Mouse (Mus musculus) CD4-positive helper T cell, adult 2 months (primary cell): ENCODE results near the gene Hnrnpm.
"Not testable (repeated sequence)": the region's sequence is repeated elsewhere in the genome, so short reads cannot be mapped to it uniquely, and the experiment has no call there.

Experiments used
- DNase-seq: peaks from one replicate; pipeline ENCODE4 v3.0.0-alpha.2; 2012; ENCODE audit warnings: low read depth, missing footprints, low spot score

Hnrnpm gene

DNA sequence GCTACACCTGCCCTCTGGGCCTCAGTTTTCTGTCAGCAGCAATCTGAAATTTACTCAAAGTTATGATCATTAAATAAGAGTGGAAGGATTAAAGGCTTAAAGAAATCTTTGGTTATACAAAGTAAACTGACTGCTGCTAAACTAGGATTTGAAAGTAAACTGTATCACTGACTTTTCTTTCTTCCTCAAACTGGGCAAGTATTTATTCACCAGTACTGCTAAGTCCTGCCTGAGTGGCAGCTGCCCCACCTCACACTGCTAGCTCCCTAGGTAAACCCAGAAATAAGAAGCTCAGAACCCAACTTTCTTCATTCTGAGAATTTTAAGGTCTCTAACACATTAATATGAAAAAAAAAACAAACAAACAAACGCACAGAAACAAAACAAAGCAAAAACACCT, 12.8 kb downstream of the Hnrnpm start:
- DNase-seq: no peak

GRCm38 (mm10) chr17:33669681-33670080, 17.0 kb downstream of the Hnrnpm start:
- no peak for DNase-seq

- DNase-seq: no peak
These were observed 19.8 kb downstream of the Hnrnpm start for GRCm38 (mm10) chr17:33666813-33667212.

- DNase-seq: no peak
These were observed 36.7 kb downstream of the Hnrnpm start for GRCm38 (mm10) chr17:33649781-33650475.

- DNase-seq: no peak
These were observed 41.6 kb downstream of the Hnrnpm start for GRCm38 (mm10) chr17:33645073-33645472.

DNA sequence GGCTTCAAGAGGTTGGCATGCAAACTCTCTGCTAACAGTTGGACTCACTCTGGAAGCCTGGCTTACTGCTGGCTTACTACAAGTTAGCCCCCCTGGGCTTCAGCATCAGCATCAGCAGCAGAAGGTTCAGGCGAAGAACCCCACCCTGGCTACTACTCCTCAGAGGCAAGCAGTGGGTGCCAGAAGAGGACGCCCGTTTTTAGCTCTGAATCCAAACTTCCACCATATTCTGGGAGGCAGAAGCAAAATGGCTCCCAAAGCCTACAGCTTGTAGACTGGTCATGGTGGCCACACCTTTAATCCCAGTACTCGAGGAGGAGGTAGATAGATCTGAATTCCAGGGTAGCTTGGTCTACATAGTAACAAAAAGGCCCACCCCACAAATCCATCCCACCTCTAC, 42.6 kb downstream of the Hnrnpm start:
- DNase-seq: no peak

DNA sequence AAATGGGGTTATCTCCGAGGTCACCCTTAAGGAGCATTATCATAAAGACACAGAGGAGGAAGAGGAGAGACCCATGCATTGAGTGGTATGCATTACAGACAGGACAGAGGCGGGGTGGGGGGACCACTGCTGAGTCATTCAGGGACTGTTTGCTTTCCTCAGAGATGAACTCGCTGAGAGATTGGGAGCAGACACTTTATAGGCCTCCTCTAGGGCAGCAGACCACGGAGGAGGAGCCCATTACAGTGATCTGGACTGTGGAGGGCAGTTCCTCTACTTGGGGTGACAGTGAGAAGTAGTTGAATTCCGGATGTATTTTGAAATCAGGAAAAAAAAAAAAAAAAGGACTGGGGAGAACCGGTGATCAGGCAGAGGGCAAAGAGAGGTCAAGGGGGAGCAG, 46.9 kb downstream of the Hnrnpm start:
- DNase-seq: no peak

DNA sequence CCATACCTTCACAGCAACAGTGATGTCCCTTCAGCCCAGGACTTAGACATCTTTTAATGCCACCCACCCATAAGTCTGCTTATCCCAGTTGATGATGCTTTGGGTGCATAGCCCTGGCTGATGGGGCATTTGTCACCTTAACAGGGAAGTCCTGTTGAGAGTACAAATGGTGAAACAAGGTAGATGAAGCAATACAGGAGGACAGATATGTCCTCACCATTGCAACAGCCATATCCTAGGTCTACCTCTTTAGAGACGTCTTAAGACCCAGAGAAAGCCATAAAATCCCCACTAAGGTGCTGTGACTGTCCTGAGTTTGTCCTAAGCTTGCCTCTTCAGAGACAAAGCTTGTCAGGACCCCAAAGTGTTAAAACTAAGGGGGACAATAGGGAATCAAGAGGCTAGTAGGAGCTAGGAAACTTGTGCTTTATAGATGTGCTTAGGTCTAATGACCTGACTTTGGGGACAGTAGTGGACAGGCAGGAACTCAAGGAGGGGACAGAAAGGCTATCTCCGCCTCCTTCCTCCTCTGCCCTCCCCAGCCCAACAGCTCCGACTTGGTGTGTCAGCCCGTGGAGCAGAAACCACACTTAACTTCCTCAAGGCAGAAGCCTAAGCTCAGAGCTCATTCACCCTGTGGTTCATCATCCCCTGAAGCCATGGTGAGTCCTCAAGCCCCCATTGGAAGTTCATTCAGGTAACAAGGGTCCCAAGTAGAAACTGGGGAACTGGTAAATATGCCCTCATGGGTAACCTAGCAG, 49.0 kb downstream of the Hnrnpm start, which contains the start of gene Pram1:
TSS of gene Pram1 (plus strand) at position 541 of the 761 bp plus-strand sequence.
- DNase-seq: no peak

DNA sequence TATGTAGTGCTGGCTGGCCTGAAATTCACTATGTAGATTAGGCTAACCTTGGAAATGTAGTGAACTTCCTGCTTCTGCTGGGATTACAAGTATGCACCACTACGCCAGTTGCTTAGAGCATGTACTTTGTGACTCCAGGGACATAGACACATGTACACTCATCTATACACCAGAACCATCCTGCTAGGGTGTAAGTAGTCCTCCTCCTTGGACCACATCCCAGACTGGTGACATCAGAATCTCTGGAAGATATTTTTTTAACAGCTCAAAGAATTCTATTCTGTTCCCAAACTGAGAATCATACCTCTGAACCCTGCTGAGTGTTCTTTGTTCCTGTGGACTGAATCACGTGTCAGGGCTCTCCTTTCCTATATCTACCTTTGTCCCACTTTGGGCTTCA, 49.6 kb downstream of the Hnrnpm start:
- no peak for DNase-seq

DNA sequence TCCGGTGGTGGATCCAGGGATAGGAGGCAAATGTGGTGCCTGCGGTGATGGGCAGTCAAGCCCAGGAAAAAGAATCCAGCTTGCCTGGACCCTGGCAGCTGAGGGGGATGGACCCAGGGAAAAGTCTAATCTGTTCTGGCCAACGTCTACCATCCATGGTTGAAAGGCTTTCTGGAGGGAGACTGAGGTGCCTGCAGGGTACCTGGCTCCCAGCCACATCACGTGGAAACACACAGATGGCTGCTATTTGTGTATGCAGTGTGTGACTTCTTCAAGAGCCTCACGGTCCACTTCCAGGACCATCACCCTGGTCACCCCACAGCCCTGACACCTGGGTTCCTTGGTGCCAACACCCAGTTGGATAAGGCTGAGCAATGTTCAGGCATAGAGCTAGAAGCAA, 54.9 kb downstream of the Hnrnpm start:
- DNase-seq: no peak

GRCm38 (mm10) chr17:33631236-33631635, 55.4 kb downstream of the Hnrnpm start:
- DNase-seq: no peak

DNA sequence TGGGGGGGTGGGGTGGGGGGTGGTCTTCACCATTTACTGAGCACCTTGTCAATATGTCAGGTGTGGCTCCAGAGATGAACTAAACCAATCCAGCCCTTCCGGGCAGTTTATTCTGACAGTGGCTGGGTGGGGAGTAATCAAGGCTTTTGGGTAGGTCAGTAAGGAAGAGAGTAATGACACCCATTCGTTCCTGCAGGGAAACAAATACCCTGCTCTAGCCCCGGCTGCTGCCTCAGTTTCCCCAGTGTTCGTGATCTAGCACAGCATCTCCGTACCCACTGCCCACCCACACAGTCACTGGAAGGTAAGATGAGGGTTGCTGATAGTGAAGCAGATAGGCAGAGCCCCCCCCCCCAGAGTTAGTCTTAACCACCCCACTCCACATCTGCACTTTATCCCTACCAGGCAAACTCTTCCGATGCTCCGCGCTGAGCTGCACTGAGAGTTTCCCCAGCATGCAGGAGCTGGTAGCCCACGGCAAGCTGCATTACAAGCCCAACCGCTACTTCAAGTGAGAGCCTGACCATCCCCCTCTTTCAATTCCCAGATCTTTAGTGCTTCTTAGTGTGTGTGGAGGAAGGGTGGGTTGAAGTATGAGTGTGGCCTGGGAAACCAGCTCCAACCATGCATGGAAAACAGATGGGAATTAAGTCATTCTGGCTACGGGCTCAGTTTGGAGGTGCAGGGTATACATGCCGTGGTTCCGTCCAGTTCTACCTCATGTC, 56.3 kb downstream of the Hnrnpm start:
- no peak for DNase-seq

- DNase-seq: no peak
These were observed 57.1 kb downstream of the Hnrnpm start for GRCm38 (mm10) chr17:33629487-33630125.

DNA sequence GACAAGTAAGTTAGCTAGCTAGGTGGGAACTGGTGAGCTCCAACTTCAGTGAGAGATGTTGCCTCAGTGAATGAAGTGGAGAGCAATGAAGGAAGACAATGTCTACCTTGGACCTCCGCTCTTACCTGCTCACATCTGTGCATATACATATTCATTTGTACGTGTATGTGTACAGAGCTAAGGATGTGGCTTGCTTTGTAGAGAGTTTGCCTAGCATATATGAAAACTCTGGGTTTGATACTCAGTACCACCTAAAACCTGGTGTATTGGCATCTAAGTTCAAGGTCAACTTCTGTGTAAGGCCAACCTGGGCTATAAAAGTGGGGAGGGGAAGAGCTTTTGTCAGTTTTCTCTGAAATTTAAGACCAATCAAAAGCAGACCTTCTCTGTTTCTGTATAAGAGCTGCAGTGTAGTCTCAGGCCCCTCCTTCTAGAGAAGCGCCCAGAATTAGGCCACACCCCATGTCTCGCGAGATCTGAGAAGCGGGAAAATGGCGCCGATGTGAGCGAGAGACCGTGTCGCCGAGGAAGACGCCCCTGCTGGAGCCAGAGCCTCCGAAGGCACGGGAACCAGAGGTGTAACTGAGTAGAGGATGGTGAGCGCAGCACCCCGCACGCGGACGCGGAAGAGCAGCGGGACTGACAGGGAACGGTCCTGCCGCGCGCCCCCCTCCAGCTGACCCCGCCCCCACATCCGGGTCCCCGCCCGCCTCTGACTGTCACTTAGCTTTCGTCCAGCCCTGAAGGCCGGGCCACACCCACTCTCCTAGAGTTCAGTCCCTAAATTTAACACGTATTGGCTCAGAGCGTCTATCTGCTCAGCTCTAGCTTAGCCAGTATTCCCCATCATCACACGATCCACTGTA, 57.8 kb downstream of the Hnrnpm start, which contains the start of gene Zfp414:
TSS of gene Zfp414 (plus strand) at position 470 of the 866 bp plus-strand sequence.
- DNase-seq: peak; percentile 94

DNA sequence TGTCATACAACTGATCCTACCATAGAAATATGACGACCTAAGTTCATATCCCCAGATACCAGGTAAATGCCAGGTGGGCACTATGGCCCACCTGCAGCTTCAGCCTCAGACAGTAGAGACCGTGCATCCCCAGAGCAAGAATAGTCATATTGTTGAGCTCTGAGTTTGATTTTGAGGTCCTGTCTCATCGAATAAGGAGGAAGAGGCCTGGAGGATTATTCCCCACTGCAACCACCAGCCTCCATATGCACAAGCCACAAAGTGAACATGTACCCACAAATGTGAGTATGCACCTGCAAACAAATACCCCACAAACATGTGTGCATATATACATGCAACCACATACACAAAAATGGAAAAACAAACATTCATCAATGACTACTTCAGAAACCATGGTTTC, 59.4 kb downstream of the Hnrnpm start:
- no peak for DNase-seq

GRCm38 (mm10) chr17:33613726-33614125, 72.9 kb downstream of the Hnrnpm start:
- not testable (repeated sequence) for DNase-seq

DNA sequence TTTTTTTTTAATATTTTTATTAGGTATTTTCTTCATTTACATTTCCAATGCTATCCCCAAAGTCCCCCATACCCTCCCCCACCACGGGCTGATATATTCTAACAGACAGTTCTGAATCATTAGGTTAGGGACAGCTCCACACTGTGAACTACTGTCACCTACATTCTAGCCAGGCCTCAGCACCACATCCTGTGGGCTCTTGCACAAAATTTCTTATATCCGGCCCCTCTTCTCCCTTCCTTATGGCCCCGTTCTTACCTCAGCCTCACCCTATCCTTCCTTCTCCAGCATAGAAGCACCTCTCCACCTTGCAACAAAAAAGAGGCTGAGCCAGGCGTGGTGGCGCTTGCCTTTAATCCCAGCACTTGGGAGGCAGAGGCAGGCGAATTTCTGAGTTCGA, 76.1 kb downstream of the Hnrnpm start:
- DNase-seq: no peak

GRCm38 (mm10) chr17:33607273-33607672, 79.4 kb downstream of the Hnrnpm start:
- DNase-seq: no peak

GRCm38 (mm10) chr17:33601947-33602346, 84.7 kb downstream of the Hnrnpm start:
- no peak for DNase-seq

GRCm38 (mm10) chr17:33600831-33601230, 85.8 kb downstream of the Hnrnpm start:
- no peak for DNase-seq
